Mouse (Mus musculus) left cerebral cortex, postnatal 36 days (tissue): ENCODE measurements at regions not wholly inside any gene's neighbourhood (a gene's known extent, or its start where the extent isn't known, plus 50 kb on each side); places are given as distances from the start of the nearest gene placed in this dataset.
"Not testable (repeated sequence)": the region's sequence is repeated elsewhere in the genome, so short reads cannot be mapped to it uniquely, and the experiment has no call there.

Experiments
- DNase-seq, 2 experiments: peaks; one replicate each; pipeline ENCODE4 v3.0.0; 2021 to 2022; ENCODE audit warnings: low spot score in 2 of 2, mixed read lengths in 1 of 2
- intact Hi-C: fragments of 180-260 bp; cut with DNase I; formaldehyde crosslinking; loops from one replicate; pipeline ENCODE4 v1.15.1; 2025

- intact Hi-C loops: no loop called here
- DNase-seq: no peak
These were observed 339.8 kb upstream of the Rgs17 start for GRCm38 (mm10) chr10:6262029-6262428.

- intact Hi-C loops: no loop called here
- DNase-seq: no peak
These were observed 343.5 kb upstream of the Rgs17 start for GRCm38 (mm10) chr10:6265662-6266061.

GRCm38 (mm10) chr10:6291388-6291787 is 369.2 kb upstream of the Rgs17 start:
- no peak for DNase-seq
- intact Hi-C loops: no loop called here

GRCm38 (mm10) chr10:6296621-6297020 is 374.4 kb upstream of the Rgs17 start:
- DNase-seq: peak; percentile 51 to 55
- intact Hi-C loops: no loop called here

GRCm38 (mm10) chr10:6297796-6298195 is 375.6 kb upstream of the Rgs17 start:
- intact Hi-C loops: no loop called here
- no peak for DNase-seq

- DNase-seq: no peak
- intact Hi-C loops: no loop called here
These were observed 376.5 kb upstream of the Rgs17 start for GRCm38 (mm10) chr10:6298682-6299081.

GRCm38 (mm10) chr10:6301514-6301913 is 379.3 kb upstream of the Rgs17 start:
- intact Hi-C loops: no loop called here
- DNase-seq: no peak

- no peak for DNase-seq
- intact Hi-C loops: no loop called here
These were observed 387.2 kb upstream of the Rgs17 start for GRCm38 (mm10) chr10:6309351-6309750.

- intact Hi-C loops: no loop called here
- DNase-seq: no peak
These were observed 416.7 kb upstream of the Oprm1 start for GRCm38 (mm10) chr10:6341572-6341971.

GRCm38 (mm10) chr10:6349216-6349615 is 409.1 kb upstream of the Oprm1 start:
- intact Hi-C loops: not testable (repeated sequence)

GRCm38 (mm10) chr10:6366182-6366581 is 392.1 kb upstream of the Oprm1 start:
- DNase-seq: no peak
- intact Hi-C loops: no loop called here

More at GRCm38 (mm10) chr10:6349216-6349615, 409.1 kb upstream of the Oprm1 start:
- DNase-seq: not testable (repeated sequence)

GRCm38 (mm10) chr10:6371666-6372065 is 386.6 kb upstream of the Oprm1 start:
- intact Hi-C loops: no loop called here

GRCm38 (mm10) chr10:6417336-6418105 is 340.8 kb upstream of the Oprm1 start:
- intact Hi-C loops, DNase-seq: not testable (repeated sequence)

More at GRCm38 (mm10) chr10:6371666-6372065, 386.6 kb upstream of the Oprm1 start:
- no peak for DNase-seq

GRCm38 (mm10) chr10:6418234-6418633 is 340.1 kb upstream of the Oprm1 start:
- intact Hi-C loops, DNase-seq: not testable (repeated sequence)

- intact Hi-C loops: no loop called here
- DNase-seq: no peak
These were observed 292.5 kb upstream of the Oprm1 start for GRCm38 (mm10) chr10:6465824-6466223.

GRCm38 (mm10) chr10:6480350-6480749 is 278.0 kb upstream of the Oprm1 start:
- DNase-seq: no peak
- intact Hi-C loops: no loop called here

- intact Hi-C loops: no loop called here
- no peak for DNase-seq
These were observed 269.7 kb upstream of the Oprm1 start for GRCm38 (mm10) chr10:6488605-6489004.

- no peak for DNase-seq
- intact Hi-C loops: no loop called here
These were observed 265.6 kb upstream of the Oprm1 start for GRCm38 (mm10) chr10:6492694-6493093.

GRCm38 (mm10) chr10:6495081-6495480 is 263.2 kb upstream of the Oprm1 start:
- no peak for DNase-seq
- intact Hi-C loops: no loop called here

GRCm38 (mm10) chr10:6514269-6514668 is 244.0 kb upstream of the Oprm1 start:
- intact Hi-C loops: no loop called here

GRCm38 (mm10) chr10:6562516-6562915 is 195.8 kb upstream of the Oprm1 start:
- intact Hi-C loops: no loop called here
- no peak for DNase-seq

More at GRCm38 (mm10) chr10:6514269-6514668, 244.0 kb upstream of the Oprm1 start:
- no peak for DNase-seq

- intact Hi-C loops: no loop called here
- no peak for DNase-seq
These were observed 179.7 kb upstream of the Oprm1 start for GRCm38 (mm10) chr10:6578616-6579015.
